Mouse (Mus musculus) cortical plate, adult 2 months (tissue): ENCODE measurements around the gene Nelfe.

Experiments used
- CTCF ChIP-seq: fragments of 200-500 bp; IDR thresholded peaks from 2 replicates; pipeline ENCODE4 v1.5.1; 2011; ENCODE audit warnings: mild to moderate bottlenecking, control low read depth, low read length; ENCODE audit not compliant: insufficient read depth; ENCODE audit errors: extremely low read depth
- POLR2A ChIP-seq: fragments of 200-500 bp; IDR thresholded peaks from 2 replicates; pipeline ENCODE4 v1.6.1; 2011; ENCODE audit warnings: mild to moderate bottlenecking, low read length, control low read depth; ENCODE audit not compliant: insufficient read depth; ENCODE audit errors: extremely low read depth

DNA sequence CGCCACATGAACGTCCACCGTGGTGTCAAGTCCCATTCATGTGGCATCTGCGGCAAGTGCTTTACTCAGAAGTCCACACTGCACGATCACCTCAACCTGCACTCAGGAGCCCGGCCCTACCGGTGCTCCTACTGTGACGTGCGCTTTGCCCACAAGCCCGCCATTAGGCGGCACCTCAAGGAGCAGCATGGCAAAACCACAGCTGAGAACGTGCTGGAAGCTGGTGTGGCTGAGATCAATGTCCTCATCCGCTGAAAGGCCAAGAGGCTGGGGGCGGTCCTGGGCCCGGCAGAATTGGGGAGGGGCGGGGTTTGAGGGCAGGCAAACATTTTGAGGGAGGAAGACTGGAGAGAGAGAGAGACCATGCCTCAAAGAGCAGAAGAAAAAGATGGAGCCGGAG lies 46.2 kb downstream of the Nelfe start:
- TF ChIP-seq CTCF (no peak), POLR2A (no peak)
